Mouse (Mus musculus): ENCODE results near the gene Sec22c. TPM values are rescaled to one million over a fixed set of nuclear protein-coding genes. Genes with fewer than 3 reads are reported as not detected.

The Sec22c gene
- polyA plus RNA-seq (2016; fragmentation: Nextera tagmentation; extraction: Ambion mirVana) = 4.4 and 5.1 TPM in 2 replicates

DNA sequence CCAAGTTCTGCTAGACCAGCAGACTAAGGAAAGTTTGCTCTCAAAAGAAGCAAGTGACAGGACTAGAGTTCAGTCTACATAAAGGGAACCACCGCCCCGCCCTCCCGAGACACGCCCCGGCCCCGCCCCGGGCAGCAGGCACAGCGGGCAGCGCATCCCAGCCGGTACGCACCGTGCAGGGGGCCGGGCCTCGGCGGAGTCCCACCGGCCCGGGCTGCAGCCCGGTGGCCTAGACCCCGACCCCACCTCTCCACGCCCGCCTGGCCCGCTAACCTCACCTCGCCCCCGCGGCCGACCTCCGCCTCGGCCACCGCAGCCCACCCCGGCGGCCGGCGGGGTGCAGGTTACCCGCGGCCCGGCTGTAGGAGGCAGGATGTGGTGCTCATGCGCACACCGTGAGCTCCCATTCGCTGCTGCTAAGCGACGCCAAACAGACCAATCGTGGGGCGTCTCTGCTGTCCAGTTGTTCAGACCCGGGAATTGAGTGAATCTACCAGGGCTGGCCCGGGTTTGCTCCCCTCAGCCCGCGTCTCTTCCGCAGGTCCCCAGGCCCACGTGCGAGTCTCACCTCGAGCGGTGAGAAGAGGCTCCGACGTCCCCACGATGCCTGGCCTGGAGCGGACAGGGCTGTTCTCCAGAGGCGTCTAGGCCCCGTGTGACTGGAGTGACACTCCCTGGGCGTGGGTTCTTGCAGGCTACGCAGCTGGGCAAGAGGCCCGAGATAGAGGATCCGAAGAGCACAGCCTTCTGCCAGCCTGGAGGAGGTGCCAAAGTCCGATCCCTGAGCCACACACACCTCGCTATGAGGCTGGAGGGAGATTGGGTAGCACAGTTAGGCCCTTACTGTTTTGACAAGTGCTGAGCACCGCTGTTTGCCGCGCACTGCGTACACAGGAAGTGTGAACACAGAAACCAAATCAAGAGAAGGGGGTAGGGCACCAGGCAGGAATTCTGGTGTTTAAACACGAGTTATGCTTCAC is at the start of gene Sec22c:
Gene Sec22c, minus strand, starts transcription at position 845 of the 980 bp plus-strand sequence.
- Histone ChIP-seq H3K9ac (peak within 1 kb of the TSS; percentile 76), H3K36me3 (no peaks in the 10 kb centered on the region), H3K27me3 (replicated peaks) (no peaks in the 10 kb centered on the region), H3K27ac (peak within 1 kb of the TSS; percentile 96), H3K4me3 (peak within 1 kb of the TSS; percentile 70), H3K4me2 (peak within 1 kb of the TSS; percentile 88), H3K9me3 (replicated peaks) (no peaks in the 10 kb centered on the region), H3K4me1 (peaks cover 65% of the 10 kb centered on the region)
- peak; percentile 96 for ATAC-seq
- WGBS (ENCODE audit: insufficient replicate concordance) = 1% methylated on average over 65 of the region's 69 CpGs

GRCm38 (mm10) chr9:121754624-121755023 is 49.3 kb upstream of the Sec22c start:
- 84% methylated on average over 3 of the region's 3 CpGs for WGBS (ENCODE audit: insufficient replicate concordance)
- Histone ChIP-seq H3K36me3 (peaks cover 71% of the 10 kb centered on the region), H3K9me3 (replicated peaks) (no peaks in the 10 kb centered on the region)

DNA sequence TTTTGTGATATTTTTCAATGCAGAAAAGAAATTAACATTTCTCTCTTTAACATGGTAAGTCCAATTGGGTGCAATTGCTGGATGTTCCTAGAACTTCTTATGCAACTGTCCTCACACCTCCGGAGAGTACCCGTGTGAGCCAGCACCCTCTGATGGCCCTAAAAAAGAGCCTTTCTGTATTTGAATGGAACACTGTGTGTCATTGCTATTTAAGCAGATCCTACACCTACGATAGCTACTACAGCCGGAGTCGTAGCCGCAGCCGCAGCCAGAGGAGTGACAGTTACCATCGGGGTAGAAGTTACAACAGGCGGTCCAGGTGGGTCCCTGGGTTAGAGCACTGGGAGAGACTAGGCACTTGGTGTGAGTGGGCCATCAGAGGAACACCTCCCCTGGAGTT is 47.5 kb upstream of the Sec22c start:
- Histone ChIP-seq H3K9ac (no peak overlapping the region), H3K27me3 (replicated peaks) (peaks cover 5% of the 10 kb centered on the region), H3K9me3 (replicated peaks) (no peaks in the 10 kb centered on the region), H3K4me1 (peaks cover under 1% of the 10 kb centered on the region; the same call in 1 of the 2 replicates), H3K4me2 (no peak overlapping the region), H3K4me3 (no peak overlapping the region), H3K27ac (no peak overlapping the region), H3K36me3 (peaks cover 90% of the 10 kb centered on the region)
- ATAC-seq = no peak
- WGBS (ENCODE audit: insufficient replicate concordance) = 93% methylated on average over 9 of the region's 9 CpGs

More at GRCm38 (mm10) chr9:121754624-121755023, 49.3 kb upstream of the Sec22c start:
- Histone ChIP-seq H3K27me3 (replicated peaks) (peaks cover 23% of the 10 kb centered on the region), H3K4me3 (no peak overlapping the region), H3K27ac (no peak overlapping the region), H3K4me2 (no peak overlapping the region), H3K9ac (no peak overlapping the region), H3K4me1 (peaks cover 17% of the 10 kb centered on the region)
- no peak for ATAC-seq

DNA sequence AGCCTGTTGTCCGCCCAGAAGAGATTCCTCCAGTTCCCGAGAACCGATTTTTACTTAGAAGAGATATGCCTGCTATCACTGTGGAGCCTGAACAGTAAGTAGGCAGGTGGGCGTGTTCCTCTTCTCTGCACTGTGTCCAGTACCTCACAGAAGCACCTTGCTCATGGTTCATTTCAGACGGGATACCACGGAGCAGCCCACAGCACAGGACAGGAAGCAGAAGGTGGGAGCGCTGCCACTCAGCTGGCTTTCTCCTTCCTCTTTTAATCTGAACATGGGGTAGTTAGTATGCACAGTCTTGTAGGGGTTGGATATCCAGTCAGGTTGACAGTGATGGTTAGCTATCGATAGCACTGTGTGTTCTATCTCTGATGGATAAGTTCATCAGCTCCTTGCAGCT is 38.8 kb upstream of the Sec22c start:
- Histone ChIP-seq H3K36me3 (peaks cover 90% of the 10 kb centered on the region), H3K4me3 (no peak overlapping the region), H3K4me2 (no peak overlapping the region), H3K27ac (no peak overlapping the region), H3K9me3 (replicated peaks) (no peaks in the 10 kb centered on the region), H3K9ac (no peak overlapping the region), H3K4me1 (no peaks in the 10 kb centered on the region), H3K27me3 (replicated peaks) (no peaks in the 10 kb centered on the region)
- WGBS (ENCODE audit: insufficient replicate concordance) = 67% methylated on average over 8 of the region's 8 CpGs
- ATAC-seq = no peak

- 80% methylated on average over 3 of the region's 3 CpGs for WGBS (ENCODE audit: insufficient replicate concordance)
- Histone ChIP-seq H3K9me3 (replicated peaks) (no peaks in the 10 kb centered on the region), H3K4me3 (no peak overlapping the region), H3K36me3 (peaks cover 73% of the 10 kb centered on the region), H3K9ac (no peak overlapping the region), H3K27me3 (replicated peaks) (no peaks in the 10 kb centered on the region), H3K4me1 (no peaks in the 10 kb centered on the region), H3K4me2 (no peak overlapping the region), H3K27ac (no peak overlapping the region)
- no peak for ATAC-seq
Measured at GRCm38 (mm10) chr9:121741168-121741567, 35.9 kb upstream of the Sec22c start.

- no peaks in the 10 kb centered on the region for H3K27me3 ChIP-seq (replicated peaks)
- H3K36me3 ChIP-seq = peaks cover 73% of the 10 kb centered on the region
- H3K4me1 ChIP-seq = no peaks in the 10 kb centered on the region
- H3K9ac ChIP-seq = no peak overlapping the region
- WGBS (ENCODE audit: insufficient replicate concordance) = 82% methylated on average over 6 of the region's 6 CpGs
- H3K9me3 ChIP-seq (replicated peaks) = no peaks in the 10 kb centered on the region
- ATAC-seq = no peak
- no peak overlapping the region for H3K4me3 ChIP-seq
- H3K4me2 ChIP-seq = no peak overlapping the region
- no peak overlapping the region for H3K27ac ChIP-seq
Measured at GRCm38 (mm10) chr9:121740490-121740889, 35.2 kb upstream of the Sec22c start.

DNA sequence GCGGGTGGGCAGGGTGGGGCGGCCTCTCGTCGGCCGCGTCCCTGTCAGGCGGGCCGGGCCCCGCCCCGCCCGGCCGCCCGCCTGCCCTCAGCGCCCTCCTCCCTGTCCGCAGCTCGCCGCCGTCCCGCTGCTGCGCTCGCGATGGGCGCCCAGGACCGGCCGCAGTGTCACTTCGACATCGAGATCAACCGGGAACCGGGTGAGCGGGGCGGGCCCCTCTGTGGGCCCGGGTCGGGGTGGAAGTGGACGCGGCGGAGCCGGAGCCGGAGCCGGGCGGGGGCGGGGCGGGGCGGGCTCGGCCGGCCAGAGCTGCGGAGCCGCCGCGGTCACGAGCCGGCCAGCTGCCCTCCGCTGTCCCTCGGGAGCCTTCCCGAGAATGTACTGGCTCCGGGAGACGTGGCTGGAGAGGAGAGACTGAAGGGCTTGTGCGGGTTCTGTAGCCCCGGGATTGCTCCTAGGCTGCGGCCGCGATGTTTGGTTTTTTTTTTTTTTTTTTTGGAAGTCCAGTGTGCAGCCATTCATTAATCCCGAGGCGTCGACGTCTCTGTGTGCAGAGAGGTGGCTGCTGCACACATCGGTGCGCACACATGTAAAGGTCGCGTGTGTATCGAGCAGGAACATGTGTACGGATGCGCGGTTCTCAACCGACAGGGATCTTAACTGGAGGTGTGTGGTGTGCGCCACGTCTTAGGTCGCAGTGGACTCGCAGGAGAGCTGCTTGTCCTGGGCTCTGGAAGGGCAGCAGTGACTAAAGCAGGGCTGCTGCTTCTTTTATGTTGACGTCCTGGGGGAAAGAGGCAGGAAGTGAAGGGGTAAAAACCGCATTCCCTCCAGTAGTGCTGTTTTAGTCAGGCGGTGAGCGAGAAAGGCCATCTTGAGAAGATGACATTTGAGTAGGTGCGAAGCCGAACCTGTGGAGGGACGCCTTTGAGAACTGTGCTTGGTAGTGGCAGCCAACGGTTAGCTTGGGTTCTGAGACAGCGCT is 14.3 kb upstream of the Sec22c start:
- Histone ChIP-seq H3K27ac (peak overlapping the region; percentile 98), H3K9me3 (replicated peaks) (no peaks in the 10 kb centered on the region), H3K36me3 (peaks cover 6% of the 10 kb centered on the region), H3K4me1 (peaks cover 30% of the 10 kb centered on the region), H3K4me2 (peak overlapping the region; percentile 96), H3K27me3 (replicated peaks) (no peaks in the 10 kb centered on the region), H3K4me3 (peak overlapping the region; percentile 84), H3K9ac (peak overlapping the region; percentile 98)
- ATAC-seq = peak; percentile 48
- WGBS (ENCODE audit: insufficient replicate concordance) = under 1% methylated on average over 73 of the region's 87 CpGs

GRCm38 (mm10) chr9:121718792-121719318 is 13.6 kb upstream of the Sec22c start, which contains the start of gene Nktr:
Gene Nktr (plus strand): TSS chr9:121719169.
- Histone ChIP-seq H3K36me3 (peaks cover 8% of the 10 kb centered on the region), H3K4me1 (peaks cover 30% of the 10 kb centered on the region), H3K4me2 (peak within 1 kb of the TSS; percentile 96), H3K4me3 (peak within 1 kb of the TSS; percentile 84), H3K27me3 (replicated peaks) (no peaks in the 10 kb centered on the region), H3K27ac (peak within 1 kb of the TSS; percentile 98), H3K9ac (peak within 1 kb of the TSS; percentile 98), H3K9me3 (replicated peaks) (no peaks in the 10 kb centered on the region)
- under 1% methylated on average over 61 of the region's 61 CpGs for WGBS (ENCODE audit: insufficient replicate concordance)
- ATAC-seq = peak; percentile 98

- Histone ChIP-seq H3K4me2 (peak overlapping the region; percentile 96), H3K36me3 (peaks cover 13% of the 10 kb centered on the region), H3K4me1 (peaks cover 30% of the 10 kb centered on the region), H3K4me3 (peak overlapping the region; percentile 84), H3K9me3 (replicated peaks) (no peaks in the 10 kb centered on the region), H3K27me3 (replicated peaks) (no peaks in the 10 kb centered on the region), H3K9ac (peak overlapping the region; percentile 82), H3K27ac (peak overlapping the region; percentile 98)
- ATAC-seq = no peak
- WGBS (ENCODE audit: insufficient replicate concordance) = 62% methylated on average over 15 of the region's 15 CpGs
Measured at GRCm38 (mm10) chr9:121718070-121718705, 12.9 kb upstream of the Sec22c start.

GRCm38 (mm10) chr9:121717048-121717447 is 11.8 kb upstream of the Sec22c start:
- WGBS (ENCODE audit: insufficient replicate concordance) = 72% methylated on average over 2 of the region's 2 CpGs
- Histone ChIP-seq H3K4me1 (peaks cover 32% of the 10 kb centered on the region), H3K36me3 (peaks cover 24% of the 10 kb centered on the region), H3K9ac (no peak overlapping the region), H3K4me2 (no peak overlapping the region), H3K4me3 (no peak overlapping the region), H3K27me3 (replicated peaks) (no peaks in the 10 kb centered on the region), H3K9me3 (replicated peaks) (no peaks in the 10 kb centered on the region), H3K27ac (no peak overlapping the region)
- ATAC-seq = no peak

GRCm38 (mm10) chr9:121710584-121710975 is 5.3 kb upstream of the Sec22c start:
- Histone ChIP-seq H3K27me3 (replicated peaks) (no peaks in the 10 kb centered on the region), H3K9ac (peak overlapping the region; percentile 89), H3K4me1 (peaks cover 61% of the 10 kb centered on the region), H3K9me3 (replicated peaks) (no peaks in the 10 kb centered on the region), H3K27ac (peak overlapping the region; percentile 94), H3K36me3 (peaks cover 24% of the 10 kb centered on the region), H3K4me2 (peak overlapping the region; percentile 84), H3K4me3 (peak overlapping the region; percentile 93)
- peak; percentile 67 for ATAC-seq
- WGBS (ENCODE audit: insufficient replicate concordance) = under 1% methylated on average over 18 of the region's 18 CpGs
